Mouse (Mus musculus) urinary bladder, postnatal 14 days (tissue): ENCODE results near the gene Sfrp5.

Experiments used
- DNase-seq: peaks from one replicate; pipeline ENCODE4 v3.0.0; 2021; ENCODE audit warnings: low spot score

Gene Sfrp5

DNA sequence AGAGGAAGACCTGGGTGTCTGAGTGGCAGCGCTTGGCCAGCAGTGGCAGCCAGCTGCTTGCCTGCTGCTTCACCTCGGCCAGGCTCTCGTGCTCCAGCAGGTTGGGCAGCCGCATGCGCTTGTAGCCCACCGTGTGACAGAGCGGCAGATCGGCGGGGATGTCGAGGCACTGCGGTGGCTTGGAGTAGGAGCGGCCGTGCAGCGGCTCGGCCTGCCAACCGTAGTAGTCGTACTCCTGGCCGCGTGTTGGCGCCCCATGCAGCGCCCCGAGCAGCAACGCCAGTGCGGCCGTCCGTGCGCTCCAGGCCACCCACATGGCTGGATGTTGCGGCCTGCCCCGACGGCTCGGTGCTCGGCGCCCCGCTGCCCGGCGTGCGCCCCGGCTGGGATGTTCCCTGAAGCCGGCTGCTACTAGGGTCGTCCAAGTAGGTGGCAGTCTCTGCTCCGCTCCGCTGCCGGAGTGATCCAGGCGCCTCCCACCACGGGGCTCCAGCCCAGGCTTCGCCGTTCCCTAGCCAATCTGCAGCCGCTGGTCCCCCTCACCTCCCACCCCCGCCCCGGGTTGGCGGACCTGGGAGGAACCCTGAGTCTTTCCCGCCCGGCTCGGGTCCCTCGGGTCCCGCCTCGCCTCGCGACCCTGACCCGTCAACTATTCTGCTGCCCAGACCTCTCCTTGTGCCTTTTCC lies at the start of gene Sfrp5:
Sfrp5 (minus strand) TSS at position 557 of the 686 bp plus-strand sequence.
- DNase-seq, result no peak

- DNase-seq, result no peak
Measured at GRCm38 (mm10) chr19:42249976-42250914, 48.2 kb upstream of the Sfrp5 start.

- no peak for DNase-seq
Measured at GRCm38 (mm10) chr19:42247519-42247918, 45.5 kb upstream of the Sfrp5 start, which contains the start of gene Golga7b. Gene Golga7b (plus strand): TSS chr19:42247574.

GRCm38 (mm10) chr19:42246626-42247025 lies 44.6 kb upstream of the Sfrp5 start:
- DNase-seq, result no peak

- DNase-seq, result no peak
Measured at GRCm38 (mm10) chr19:42243401-42243800, 41.3 kb upstream of the Sfrp5 start.

- no peak for DNase-seq
Measured at GRCm38 (mm10) chr19:42240881-42241280, 38.8 kb upstream of the Sfrp5 start.

- DNase-seq, result no peak
Measured at GRCm38 (mm10) chr19:42238341-42238715, 36.3 kb upstream of the Sfrp5 start.

GRCm38 (mm10) chr19:42237602-42238340 lies 35.7 kb upstream of the Sfrp5 start:
- no peak for DNase-seq

GRCm38 (mm10) chr19:42230986-42231385 lies 28.9 kb upstream of the Sfrp5 start:
- DNase-seq, result no peak

DNA sequence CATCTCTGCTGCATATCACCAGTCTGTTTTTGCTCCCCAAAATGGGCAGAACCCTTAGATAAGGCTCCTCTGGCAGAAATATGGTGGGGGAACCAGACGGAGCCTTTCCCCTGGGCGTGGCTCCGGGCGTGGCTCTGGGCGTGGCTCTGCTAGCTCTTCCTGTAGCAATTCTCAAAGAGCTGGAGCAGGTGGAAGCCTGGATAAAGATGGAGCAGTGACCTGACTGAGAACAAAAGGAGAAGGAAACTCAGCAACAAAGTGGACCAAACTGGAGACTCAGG lies 28.2 kb upstream of the Sfrp5 start:
- no peak for DNase-seq

DNA sequence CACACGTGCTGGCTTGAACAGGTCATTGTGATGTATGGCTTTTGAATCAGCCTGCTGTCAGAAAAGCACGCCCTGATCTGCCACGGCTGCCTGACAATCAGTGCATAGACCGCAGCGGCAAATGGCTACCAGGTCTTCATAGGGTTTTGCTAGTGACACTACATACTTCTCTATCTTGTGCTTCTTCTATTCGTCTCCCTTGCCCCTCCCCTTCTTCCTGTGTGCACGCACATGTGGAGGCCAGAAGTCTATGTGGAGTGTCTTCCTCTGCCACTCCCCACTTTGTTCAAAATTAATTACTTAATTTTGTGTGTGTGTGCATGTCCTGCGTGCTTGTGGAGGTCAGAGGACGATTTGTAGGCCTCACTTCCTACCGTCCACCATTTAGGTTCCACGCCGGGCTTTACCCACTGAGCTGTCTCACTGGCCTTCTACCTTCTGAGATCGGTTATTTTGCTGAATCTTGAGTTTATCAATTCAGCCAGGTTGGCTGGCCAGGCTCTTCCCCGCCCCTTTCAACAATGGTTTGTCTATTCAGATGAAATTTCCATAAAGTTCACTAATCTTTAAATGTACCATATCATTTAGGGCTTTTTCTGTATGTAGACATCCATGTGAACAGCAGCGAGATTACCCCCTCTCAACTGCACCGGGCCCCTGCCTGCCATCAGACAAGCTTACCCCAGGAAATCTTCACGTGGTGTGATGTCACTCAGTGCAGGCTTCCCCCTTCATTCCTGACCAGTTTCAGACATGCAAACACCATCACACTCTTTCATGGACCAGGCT lies 27.6 kb upstream of the Sfrp5 start:
- DNase-seq, result no peak

- DNase-seq, result no peak
Measured at GRCm38 (mm10) chr19:42226451-42226850, 24.4 kb upstream of the Sfrp5 start.

DNA sequence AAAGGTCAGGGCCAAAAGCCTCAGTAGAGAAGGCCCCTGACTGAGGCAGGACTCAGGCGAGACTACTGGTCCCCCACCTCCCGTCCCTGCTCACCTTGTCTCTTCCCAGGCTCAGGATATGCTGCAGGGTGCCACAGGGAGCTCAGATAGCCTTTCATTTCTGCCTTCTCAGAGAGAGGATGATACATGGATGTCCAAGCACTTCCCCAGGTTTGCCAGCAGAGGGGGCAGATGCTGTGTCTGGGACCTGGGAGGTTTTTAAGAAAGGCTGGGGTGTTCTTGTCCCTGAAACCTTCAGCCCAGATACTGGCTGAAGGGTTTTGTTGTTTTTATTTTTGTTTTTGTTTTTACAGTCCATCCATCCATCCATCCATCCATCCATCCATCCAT lies 15.3 kb upstream of the Sfrp5 start:
- DNase-seq, result no peak

GRCm38 (mm10) chr19:42216699-42217373 lies 14.8 kb upstream of the Sfrp5 start:
- no peak for DNase-seq

GRCm38 (mm10) chr19:42214601-42215000 lies 12.5 kb upstream of the Sfrp5 start:
- no peak for DNase-seq

GRCm38 (mm10) chr19:42211936-42212335 lies 9.9 kb upstream of the Sfrp5 start:
- no peak for DNase-seq

DNA sequence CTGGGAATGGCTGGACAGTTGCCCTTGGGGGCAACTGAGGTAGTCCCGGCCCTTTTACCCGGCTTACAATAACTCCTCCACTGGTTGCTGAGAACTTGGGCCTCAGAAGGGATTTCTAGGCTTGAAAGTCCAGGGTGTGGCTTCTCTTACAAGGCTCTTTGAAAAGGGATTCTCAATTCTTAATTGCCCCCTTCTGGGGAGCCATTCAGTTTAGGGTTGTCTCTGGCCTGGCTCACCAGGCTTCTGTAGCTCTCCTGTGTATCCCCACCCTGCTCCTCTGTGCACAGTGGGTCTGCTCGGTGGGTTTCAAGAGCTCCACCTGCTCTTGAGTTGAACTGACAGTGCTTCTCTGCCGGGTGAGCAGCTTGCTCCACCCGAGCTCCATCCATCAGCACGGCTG lies 7.9 kb upstream of the Sfrp5 start:
- no peak for DNase-seq

DNA sequence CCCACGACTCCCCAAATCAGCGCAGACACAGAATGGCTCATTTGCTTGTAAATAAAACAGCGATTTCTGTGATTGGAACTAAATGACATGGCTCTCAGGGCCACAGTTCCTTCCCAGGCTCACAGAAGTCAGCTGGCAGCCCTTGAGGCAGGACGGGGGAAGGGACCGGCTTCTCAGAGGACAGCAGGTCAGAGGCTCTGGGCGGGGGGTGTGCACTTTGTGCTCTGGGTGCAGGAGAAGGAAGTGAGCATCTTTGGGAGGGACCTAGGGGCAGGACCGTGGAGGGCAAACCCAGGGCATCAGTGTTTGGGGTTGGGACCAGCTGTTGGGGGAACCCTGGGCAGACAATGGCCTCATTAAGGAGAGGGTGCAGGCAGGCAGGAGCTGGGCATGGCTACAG lies 7.4 kb upstream of the Sfrp5 start:
- no peak for DNase-seq

DNA sequence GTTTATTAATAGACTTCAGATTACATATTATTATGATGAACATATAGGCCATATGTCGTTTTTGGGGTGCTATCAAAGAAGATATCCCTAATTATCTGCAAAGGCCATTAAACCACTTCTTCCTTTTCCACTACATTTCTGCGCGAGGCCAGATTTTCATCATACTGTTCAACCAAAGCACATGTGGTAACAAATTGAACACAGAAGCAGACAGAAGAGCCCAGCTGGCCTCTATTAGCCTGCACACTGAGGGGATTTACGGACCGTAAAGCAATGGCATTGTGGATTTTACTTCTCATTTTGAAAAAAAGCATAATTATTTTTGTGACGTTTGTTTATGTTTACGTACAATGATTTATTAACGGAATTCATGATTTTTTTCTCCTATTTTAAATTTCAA lies 3.1 kb upstream of the Sfrp5 start:
- no peak for DNase-seq

GRCm38 (mm10) chr19:42204306-42204705 lies 2.3 kb upstream of the Sfrp5 start:
- DNase-seq, result no peak

GRCm38 (mm10) chr19:42202467-42202866 lies 415 bp upstream of the Sfrp5 start:
- no peak for DNase-seq
